Mouse (Mus musculus) midbrain, embryonic 16.5 days (tissue): ENCODE results near the gene Olfr370. TPM values are rescaled to one million over a fixed set of nuclear protein-coding genes. Genes with fewer than 3 reads are reported as not detected.
"Not testable (repeated sequence)": the region's sequence is repeated elsewhere in the genome, so short reads cannot be mapped to it uniquely, and the experiment has no call there.

Source experiments
- ATAC-seq: fragments of 200-750 bp; cut with Nextera tagmentation; 2 replicates; pipeline ENCODE4 v1.8.0; 2017; ENCODE audit warnings: moderate TSS enrichment
- H3K27ac ChIP-seq: fragments of 300-500 bp; sonication (generic); 2 replicates; pipeline ENCODE4 v1.5.1; 2014; ENCODE audit warnings: mild to moderate bottlenecking, low read length, mixed read lengths
- H3K27me3 ChIP-seq: fragments of 300-500 bp; sonication (generic); 2 replicates; pipeline ENCODE4 v1.6.1; 2014; ENCODE audit warnings: low read depth, low read length, mixed read lengths; ENCODE audit not compliant: control insufficient read depth, insufficient read depth
- H3K36me3 ChIP-seq: fragments of 300-500 bp; sonication (generic); 2 replicates; pipeline ENCODE4 v1.6.1; 2014; ENCODE audit warnings: mild to moderate bottlenecking, low read length, moderate library complexity, mixed read lengths; ENCODE audit not compliant: control insufficient read depth, insufficient read depth
- H3K4me1 ChIP-seq: fragments of 300-500 bp; sonication (generic); 2 replicates; pipeline ENCODE4 v1.6.1; 2014; ENCODE audit warnings: mild to moderate bottlenecking, low read length, mixed read lengths; ENCODE audit not compliant: control insufficient read depth, insufficient read depth
- H3K4me2 ChIP-seq: fragments of 300-500 bp; sonication (generic); 2 replicates; pipeline ENCODE4 v1.6.1; 2014; ENCODE audit warnings: mild to moderate bottlenecking, low read length, mixed read lengths
- H3K4me3 ChIP-seq: fragments of 300-500 bp; sonication (generic); 2 replicates; pipeline ENCODE4 v1.5.1; 2014; ENCODE audit warnings: low read depth, mild to moderate bottlenecking, low read length, moderate library complexity, mixed read lengths
- H3K9ac ChIP-seq: fragments of 300-500 bp; sonication (generic); 2 replicates; pipeline ENCODE4 v1.6.1; 2014; ENCODE audit warnings: low read depth, low read length, mixed read lengths
- H3K9me3 ChIP-seq: fragments of 300-500 bp; sonication (generic); replicated peaks from 2 replicates; pipeline ENCODE4 v1.6.1; 2014; ENCODE audit warnings: mild to moderate bottlenecking, low read length, mixed read lengths; ENCODE audit not compliant: control insufficient read depth, poor library complexity, severe bottlenecking
- WGBS: fragments of 180-500 bp; shearing (Covaris S2); extraction: QIAGEN DNeasy Blood & Tissue Kit; methylation state at CpG from one replicate; pipeline ENCODE4 v1.1.7; 2014; 5-methylcytosine and 5-hydroxymethylcytosine counted together
- polyA plus RNA-seq: library from polyadenylated mRNA; unstranded; fragments of >200 nt; fragmentation: Nextera tagmentation; extraction: Ambion mirVana; gene quantifications from 2 replicates; pipeline ENCODE4 v1.2.1, GENCODE M21; 2015

Olfr370 gene
- polyA plus RNA-seq, 1 experiment from 2014 or later = not detected

DNA sequence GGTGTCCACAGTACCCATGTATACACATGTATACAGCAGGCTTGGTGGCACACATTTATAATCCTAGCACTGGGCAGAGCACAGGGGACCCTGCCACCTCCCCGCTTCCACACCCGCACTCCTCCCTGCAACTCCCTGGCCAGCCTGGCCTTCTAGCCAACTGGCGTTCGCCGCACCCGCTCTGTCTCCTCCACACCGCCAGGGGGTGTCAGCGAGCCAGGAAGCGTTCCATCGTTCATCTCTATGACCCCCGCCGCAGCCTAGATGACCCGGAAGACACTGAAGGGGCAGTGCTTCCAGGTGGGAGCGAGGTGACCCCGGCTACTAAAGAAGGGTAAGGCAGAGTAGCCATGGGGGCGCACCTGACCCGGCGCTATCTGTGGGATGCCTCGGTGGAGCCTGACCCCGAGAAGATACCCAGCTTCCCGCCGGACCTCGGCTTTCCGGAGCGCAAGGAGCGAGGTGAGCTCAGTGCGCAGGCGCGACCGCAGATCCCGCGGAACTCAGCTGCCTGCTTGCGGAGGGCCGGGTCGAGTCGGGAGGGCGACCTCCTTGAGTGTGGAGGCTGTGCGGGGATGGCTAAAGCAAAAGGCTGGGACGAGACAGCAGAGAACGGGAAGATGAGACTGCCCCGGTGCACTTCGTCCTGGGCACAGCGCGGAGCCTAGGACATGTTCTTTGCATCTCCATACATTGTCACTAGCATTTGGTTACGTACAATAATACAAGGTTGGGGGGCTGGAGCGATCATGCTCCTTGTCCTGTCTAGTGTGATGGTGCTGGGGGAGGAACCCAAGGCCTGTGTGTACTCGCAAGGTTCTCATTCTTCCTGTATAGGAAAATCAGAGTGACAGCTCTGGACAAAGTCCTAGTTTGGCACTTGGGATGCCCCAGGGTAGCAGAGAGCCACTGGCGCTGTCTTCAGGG is 31.2 kb downstream of the Olfr370 start, which contains the start of gene Ndufb7:
Ndufb7 (plus strand) TSS at position 203 of the 927 bp plus-strand sequence.
- Histone ChIP-seq H3K4me2 (peak within 1 kb of the TSS; percentile 95), H3K27ac (peak within 1 kb of the TSS; percentile 87), H3K9ac (peak within 1 kb of the TSS; percentile 86), H3K36me3 (peaks cover 5% of the 10 kb centered on the region), H3K4me1 (peaks cover 12% of the 10 kb centered on the region), H3K9me3 (no peaks in the 10 kb centered on the region), H3K27me3 (no peaks in the 10 kb centered on the region), H3K4me3 (peak within 1 kb of the TSS; percentile 78)
- under 1% methylated on average over 48 of the region's 48 CpGs for WGBS
- ATAC-seq = peak; percentile 89

DNA sequence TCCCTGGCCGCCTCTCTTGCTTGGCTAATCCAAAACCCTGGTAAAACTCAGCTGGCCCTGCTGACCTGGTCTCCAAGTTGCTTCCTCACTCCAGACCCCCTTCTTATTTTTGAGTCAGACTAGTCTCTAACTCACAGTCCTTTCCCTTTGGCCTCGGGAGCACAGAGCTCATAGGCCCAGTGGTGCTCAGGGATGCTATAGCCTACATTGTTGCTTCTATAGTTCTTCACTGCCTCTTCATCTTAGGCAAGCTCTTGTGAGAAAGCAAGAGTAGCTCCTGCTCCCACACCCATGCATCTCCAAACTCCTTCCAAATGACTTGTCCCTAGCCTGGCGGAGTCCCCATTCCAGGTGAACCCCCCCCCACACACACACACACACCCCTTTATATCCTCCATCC is 32.1 kb downstream of the Olfr370 start:
- ATAC-seq = no peak
- Histone ChIP-seq H3K9ac (peak overlapping the region; percentile 86), H3K27ac (no peak overlapping the region), H3K9me3 (no peaks in the 10 kb centered on the region), H3K36me3 (peaks cover 11% of the 10 kb centered on the region), H3K4me2 (peak overlapping the region; percentile 95), H3K4me3 (peak overlapping the region; percentile 78), H3K4me1 (peaks cover 12% of the 10 kb centered on the region), H3K27me3 (no peaks in the 10 kb centered on the region)
- 46% methylated on average over 3 of the region's 3 CpGs for WGBS

DNA sequence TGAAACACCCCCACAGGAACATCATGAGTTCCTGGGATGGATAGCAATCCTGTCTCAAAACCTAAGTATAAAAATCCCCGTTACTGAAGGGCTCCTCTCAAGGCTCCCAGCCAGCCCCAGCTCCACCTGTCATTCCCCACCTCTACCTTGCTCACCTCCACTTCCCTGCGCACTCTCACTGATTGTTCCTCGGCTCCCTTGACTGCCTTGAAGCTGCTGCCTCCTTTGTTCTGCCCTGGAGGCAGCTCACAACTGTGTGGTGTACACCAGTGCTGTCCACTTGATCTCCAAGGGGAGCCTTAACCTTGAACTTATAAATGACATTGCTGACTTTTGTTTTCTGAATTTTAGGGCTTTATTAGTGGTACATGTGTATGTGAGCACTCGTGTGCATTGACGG is 32.5 kb downstream of the Olfr370 start:
- no peak overlapping the region for H3K9ac ChIP-seq
- H3K9me3 ChIP-seq = no peaks in the 10 kb centered on the region
- H3K27ac ChIP-seq = no peak overlapping the region
- H3K27me3 ChIP-seq = no peaks in the 10 kb centered on the region
- peaks cover 11% of the 10 kb centered on the region for H3K36me3 ChIP-seq
- 69% methylated on average over 5 of the region's 5 CpGs for WGBS
- no peak for ATAC-seq
- no peak overlapping the region for H3K4me2 ChIP-seq
- no peak overlapping the region for H3K4me3 ChIP-seq
- peaks cover 12% of the 10 kb centered on the region for H3K4me1 ChIP-seq

DNA sequence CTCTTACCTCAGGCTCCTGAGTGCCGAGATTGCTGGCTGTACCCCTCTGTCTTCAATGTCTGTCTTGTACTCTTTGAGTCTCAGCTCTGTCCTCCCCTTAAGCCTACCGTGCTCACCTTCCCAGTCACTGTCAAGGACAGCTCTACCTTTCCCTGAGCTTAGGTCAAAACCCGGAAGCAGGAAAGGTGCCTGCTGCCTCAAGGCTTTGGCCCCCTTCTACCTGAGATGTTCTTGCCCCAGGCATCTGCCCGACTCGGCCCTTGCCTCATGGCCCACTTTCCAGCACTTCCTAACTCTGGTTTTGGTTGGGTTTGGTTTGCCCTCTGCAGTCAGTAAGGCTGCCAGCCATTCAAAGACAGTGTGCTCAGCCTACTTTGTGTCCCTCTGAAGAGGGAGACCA is 33.2 kb downstream of the Olfr370 start:
- no peak overlapping the region for H3K4me2 ChIP-seq
- peaks cover 12% of the 10 kb centered on the region for H3K4me1 ChIP-seq
- no peak for ATAC-seq
- no peak overlapping the region for H3K27ac ChIP-seq
- H3K27me3 ChIP-seq = no peaks in the 10 kb centered on the region
- H3K4me3 ChIP-seq = no peak overlapping the region
- no peaks in the 10 kb centered on the region for H3K9me3 ChIP-seq
- 77% methylated on average over 5 of the region's 5 CpGs for WGBS
- no peak overlapping the region for H3K9ac ChIP-seq
- H3K36me3 ChIP-seq = peaks cover 11% of the 10 kb centered on the region

DNA sequence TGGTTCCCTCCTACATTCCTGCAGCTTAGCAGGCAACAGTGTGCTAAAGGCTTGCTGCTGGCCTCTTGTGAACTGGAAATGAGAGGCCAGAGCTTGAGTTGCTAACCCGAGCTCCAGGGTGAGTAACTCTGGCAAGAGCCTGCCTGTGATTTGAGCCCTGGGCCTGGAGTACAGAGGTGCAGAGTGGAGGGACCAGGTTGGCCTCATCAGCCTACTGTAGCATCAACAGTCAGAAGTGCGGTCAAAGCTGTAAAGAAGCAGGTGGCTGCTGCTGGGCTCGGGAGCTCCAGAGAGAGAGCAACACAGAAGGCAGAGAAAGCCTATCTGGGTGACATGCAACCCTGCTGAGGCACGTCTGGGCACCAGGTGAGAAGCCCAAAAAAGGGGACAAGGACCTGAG is 33.6 kb downstream of the Olfr370 start:
- H3K36me3 ChIP-seq = peaks cover 11% of the 10 kb centered on the region
- WGBS = 91% methylated on average over 4 of the region's 4 CpGs
- H3K27me3 ChIP-seq = no peaks in the 10 kb centered on the region
- H3K9me3 ChIP-seq = no peaks in the 10 kb centered on the region
- H3K27ac ChIP-seq = no peak overlapping the region
- H3K4me3 ChIP-seq = no peak overlapping the region
- no peak overlapping the region for H3K9ac ChIP-seq
- peaks cover 12% of the 10 kb centered on the region for H3K4me1 ChIP-seq
- ATAC-seq = no peak
- no peak overlapping the region for H3K4me2 ChIP-seq

DNA sequence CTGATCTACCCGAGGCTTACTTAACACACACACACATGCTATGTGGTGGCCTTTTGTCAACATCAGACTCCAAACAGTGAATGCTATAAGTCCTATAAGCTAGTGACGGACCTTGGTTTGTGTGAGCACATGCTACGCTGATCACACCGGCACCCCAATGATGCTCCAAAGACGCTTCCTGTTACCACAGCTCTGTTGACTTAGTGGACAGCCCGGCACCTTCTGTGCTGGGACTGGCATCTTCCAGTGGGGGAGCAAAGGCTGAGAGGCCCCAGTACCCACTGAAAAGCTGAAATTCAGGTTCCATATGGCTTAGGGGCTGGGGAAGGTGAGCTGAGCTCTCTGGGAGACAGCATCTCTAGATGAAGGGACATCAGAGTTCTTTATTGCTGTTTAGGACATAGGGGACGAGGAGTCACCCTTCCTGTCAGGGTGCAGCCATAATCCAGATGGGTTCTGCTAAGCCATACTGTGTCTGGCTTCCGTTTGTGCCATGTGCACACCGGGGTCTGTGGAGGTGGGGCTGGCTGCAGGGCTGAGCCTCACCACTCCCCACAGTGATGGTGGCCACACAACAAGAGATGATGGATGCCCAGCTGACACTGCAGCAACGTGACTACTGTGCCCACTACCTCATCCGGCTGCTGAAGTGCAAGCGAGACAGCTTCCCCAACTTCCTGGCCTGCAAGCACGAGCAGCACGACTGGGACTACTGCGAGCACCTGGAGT is 34.9 kb downstream of the Olfr370 start:
- no peak overlapping the region for H3K4me3 ChIP-seq
- H3K4me2 ChIP-seq = no peak overlapping the region
- H3K9me3 ChIP-seq = no peaks in the 10 kb centered on the region
- no peaks in the 10 kb centered on the region for H3K27me3 ChIP-seq
- H3K27ac ChIP-seq = no peak overlapping the region
- 91% methylated on average over 14 of the region's 15 CpGs for WGBS
- no peak overlapping the region for H3K9ac ChIP-seq
- ATAC-seq = no peak
- H3K36me3 ChIP-seq = peaks cover 11% of the 10 kb centered on the region
- H3K4me1 ChIP-seq = peaks cover 12% of the 10 kb centered on the region

DNA sequence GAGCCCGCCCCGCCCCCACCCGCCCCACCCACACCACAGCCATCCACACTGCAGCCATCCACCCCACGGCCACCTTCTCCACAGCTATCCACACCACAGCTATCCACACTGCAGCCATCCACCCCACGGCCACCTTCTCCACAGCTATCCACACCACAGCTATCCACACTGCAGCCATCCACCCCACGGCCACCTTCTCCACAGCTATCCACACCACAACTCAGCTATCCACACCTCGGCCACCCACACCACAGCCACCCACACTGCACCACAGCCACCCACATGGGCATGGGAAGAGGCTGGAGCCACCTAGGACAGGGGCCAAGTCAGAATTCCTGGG is 35.4 kb downstream of the Olfr370 start:
- not testable (repeated sequence) for H3K9ac ChIP-seq, H3K27me3 ChIP-seq, H3K9me3 ChIP-seq, H3K4me3 ChIP-seq, H3K27ac ChIP-seq, H3K4me2 ChIP-seq, ATAC-seq
- Histone ChIP-seq H3K4me1 (peaks cover 13% of the 10 kb centered on the region), H3K36me3 (peaks cover 11% of the 10 kb centered on the region)
- WGBS = 99% methylated on average over 6 of the region's 7 CpGs

DNA sequence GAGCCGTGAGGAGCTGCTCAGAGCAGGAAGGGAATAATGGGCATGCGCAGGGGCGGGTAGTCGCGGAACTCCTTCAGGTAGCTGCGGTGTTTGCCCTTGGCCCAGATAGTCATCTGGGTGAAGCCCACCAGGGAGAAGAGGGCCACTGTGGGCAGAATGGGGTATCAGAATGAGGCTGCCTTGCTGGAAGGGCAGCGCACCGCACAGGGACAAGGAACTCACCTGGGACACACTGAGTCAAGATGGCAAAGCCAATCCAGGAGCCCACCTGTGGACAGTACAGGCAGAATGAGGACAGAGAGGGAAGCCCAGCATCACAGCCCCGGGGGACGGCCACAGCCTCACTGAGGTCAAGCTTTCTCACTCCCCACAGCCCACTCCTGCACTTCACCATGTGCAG is 36.2 kb downstream of the Olfr370 start:
- H3K4me1 ChIP-seq = peaks cover 20% of the 10 kb centered on the region
- ATAC-seq = no peak
- H3K4me2 ChIP-seq = no peak overlapping the region
- H3K36me3 ChIP-seq = peaks cover 11% of the 10 kb centered on the region
- H3K27ac ChIP-seq = no peak overlapping the region
- H3K4me3 ChIP-seq = no peak overlapping the region
- H3K9ac ChIP-seq = no peak overlapping the region
- 89% methylated on average over 10 of the region's 10 CpGs for WGBS
- H3K27me3 ChIP-seq = no peaks in the 10 kb centered on the region
- H3K9me3 ChIP-seq = no peaks in the 10 kb centered on the region

DNA sequence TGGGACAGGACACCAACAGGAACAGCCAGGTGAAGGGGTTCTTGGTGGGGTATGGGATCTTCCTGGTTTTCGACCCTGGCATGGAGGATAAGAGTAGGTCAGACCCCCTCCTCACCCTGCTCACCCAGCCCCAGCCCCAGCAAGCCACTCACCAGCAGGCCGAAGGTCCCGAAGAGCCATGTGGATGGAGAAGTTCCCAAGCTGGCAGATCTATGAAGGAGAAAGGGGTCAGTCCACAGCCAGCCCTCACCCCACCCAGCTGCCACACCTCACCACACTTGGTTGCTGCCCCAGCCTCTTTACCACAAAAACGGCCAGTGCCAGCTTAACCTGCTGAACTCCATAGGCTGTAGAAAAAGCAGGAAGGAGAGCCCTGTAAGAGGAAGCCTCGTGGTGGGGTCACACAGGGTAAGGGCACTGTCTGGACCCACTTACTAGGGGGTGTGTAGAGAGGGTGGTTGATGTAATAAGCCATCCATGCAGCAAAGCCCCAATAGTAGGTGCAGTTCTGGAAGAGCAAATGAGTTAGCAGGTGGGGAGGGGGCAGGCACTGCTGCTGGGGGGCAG is 36.7 kb downstream of the Olfr370 start:
- no peaks in the 10 kb centered on the region for H3K9me3 ChIP-seq
- H3K27ac ChIP-seq = no peak overlapping the region
- H3K36me3 ChIP-seq = peaks cover 11% of the 10 kb centered on the region
- peaks cover 24% of the 10 kb centered on the region for H3K4me1 ChIP-seq
- H3K4me2 ChIP-seq = no peak overlapping the region
- no peak overlapping the region for H3K4me3 ChIP-seq
- no peaks in the 10 kb centered on the region for H3K27me3 ChIP-seq
- 92% methylated on average over 5 of the region's 5 CpGs for WGBS
- no peak overlapping the region for H3K9ac ChIP-seq
- no peak for ATAC-seq
